Mouse (Mus musculus): ENCODE measurements around the gene Wdr54. TPM values are rescaled to one million over a fixed set of nuclear protein-coding genes. Genes with fewer than 3 reads are reported as not detected.

The Wdr54 gene
- 10 to 100 TPM; 25.0 to 32.0 TPM for total RNA-seq (2021)
- long read RNA-seq, experiment 1, full-length matches to known transcripts, result 1 of 7 reads
- long read RNA-seq, experiment 1, partial matches to known transcripts, result 0 of 7 reads
- long read RNA-seq, experiment 1, other reads (novel, unspliced or antisense), result 6 of 7 reads
- long read RNA-seq, experiment 2, full-length matches to known transcripts, result 2 of 7 reads
- long read RNA-seq, experiment 2, partial matches to known transcripts, result 0 of 7 reads
- long read RNA-seq, experiment 2, other reads (novel, unspliced or antisense), result 5 of 7 reads

GRCm38 (mm10) chr6:83156259-83156684 is at the start of gene Wdr54, which contains the start of gene 1700003E16Rik:
Wdr54 (minus strand) TSS chr6:83156397.
1700003E16Rik (plus strand) TSS chr6:83156404.
- DNase-seq (ENCODE audit: low spot score in 2 of 2), result peak; percentile 71 to 72
- TF ChIP-seq CTCF (conservative IDR thresholded peaks at IDR 0.05), result no peak
- H3K27ac ChIP-seq, result peak within 1 kb of the TSS; percentile 83
- H3K4me3 ChIP-seq, result peak within 1 kb of the TSS; percentile 78

- no peak for DNase-seq (ENCODE audit: low spot score in 2 of 2)
- no peak for TF ChIP-seq CTCF (conservative IDR thresholded peaks at IDR 0.05)
- no peak overlapping the region for H3K4me3 ChIP-seq
- H3K27ac ChIP-seq, result no peak overlapping the region
Observed at GRCm38 (mm10) chr6:83205851-83206250, 49.7 kb upstream of the Wdr54 start.

GRCm38 (mm10) chr6:83203320-83203719 is 47.1 kb upstream of the Wdr54 start:
- TF ChIP-seq CTCF (conservative IDR thresholded peaks at IDR 0.05), result no peak
- peak in 1 of 2 experiments; percentile 8 for DNase-seq (ENCODE audit: low spot score in 2 of 2)
- Histone ChIP-seq H3K4me3 (no peak overlapping the region), H3K27ac (no peak overlapping the region)

- H3K4me3 ChIP-seq, result no peak overlapping the region
- DNase-seq (ENCODE audit: low spot score in 2 of 2), result peak; percentile 57 to 80
- TF ChIP-seq CTCF (conservative IDR thresholded peaks at IDR 0.05), result peak; percentile 79
- H3K27ac ChIP-seq, result peak overlapping the region; percentile 71
Observed at GRCm38 (mm10) chr6:83197345-83198004, 41.3 kb upstream of the Wdr54 start.

GRCm38 (mm10) chr6:83193571-83193970 is 37.4 kb upstream of the Wdr54 start:
- Histone ChIP-seq H3K4me3 (no peak overlapping the region), H3K27ac (no peak overlapping the region)
- no peak for DNase-seq (ENCODE audit: low spot score in 2 of 2)
- no peak for TF ChIP-seq CTCF (conservative IDR thresholded peaks at IDR 0.05)

GRCm38 (mm10) chr6:83186946-83187345 is 30.7 kb upstream of the Wdr54 start:
- peak overlapping the region; percentile 82 for H3K4me3 ChIP-seq
- no peak for DNase-seq (ENCODE audit: low spot score in 2 of 2)
- peak overlapping the region; percentile 93 for H3K27ac ChIP-seq
- no peak for TF ChIP-seq CTCF (conservative IDR thresholded peaks at IDR 0.05)

GRCm38 (mm10) chr6:83185895-83186861 is 30.0 kb upstream of the Wdr54 start:
- peak overlapping the region; percentile 93 for H3K27ac ChIP-seq
- peak; percentile 87 to 95 for DNase-seq (ENCODE audit: low spot score in 2 of 2)
- TF ChIP-seq CTCF (conservative IDR thresholded peaks at IDR 0.05), result no peak
- H3K4me3 ChIP-seq, result peak overlapping the region; percentile 82

GRCm38 (mm10) chr6:83184858-83185435 is 28.8 kb upstream of the Wdr54 start:
- peak; percentile 72 for TF ChIP-seq CTCF (conservative IDR thresholded peaks at IDR 0.05)
- peak overlapping the region; percentile 93 for H3K27ac ChIP-seq

GRCm38 (mm10) chr6:83180605-83181004 is 24.4 kb upstream of the Wdr54 start:
- Histone ChIP-seq H3K4me3 (peak overlapping the region; percentile 60), H3K27ac (peak overlapping the region; percentile 90; the same call in 1 of the 2 replicates)
- TF ChIP-seq CTCF (conservative IDR thresholded peaks at IDR 0.05), result no peak
- DNase-seq (ENCODE audit: low spot score in 2 of 2), result no peak

More at GRCm38 (mm10) chr6:83184858-83185435, 28.8 kb upstream of the Wdr54 start:
- no peak for DNase-seq (ENCODE audit: low spot score in 2 of 2)
- H3K4me3 ChIP-seq, result no peak overlapping the region

- peak; percentile 68 to 84 for DNase-seq (ENCODE audit: low spot score in 2 of 2)
- Histone ChIP-seq H3K27ac (peak overlapping the region; percentile 90), H3K4me3 (peak overlapping the region; percentile 60)
- no peak for TF ChIP-seq CTCF (conservative IDR thresholded peaks at IDR 0.05)
Observed at GRCm38 (mm10) chr6:83179390-83180117, 23.4 kb upstream of the Wdr54 start.

GRCm38 (mm10) chr6:83175996-83176395 is 19.8 kb upstream of the Wdr54 start:
- no peak overlapping the region for H3K4me3 ChIP-seq
- no peak for TF ChIP-seq CTCF (conservative IDR thresholded peaks at IDR 0.05)
- H3K27ac ChIP-seq, result peak overlapping the region; percentile 29
- DNase-seq (ENCODE audit: low spot score in 2 of 2), result no peak
